Mouse (Mus musculus): ENCODE measurements around the gene Akt2.

DNA sequence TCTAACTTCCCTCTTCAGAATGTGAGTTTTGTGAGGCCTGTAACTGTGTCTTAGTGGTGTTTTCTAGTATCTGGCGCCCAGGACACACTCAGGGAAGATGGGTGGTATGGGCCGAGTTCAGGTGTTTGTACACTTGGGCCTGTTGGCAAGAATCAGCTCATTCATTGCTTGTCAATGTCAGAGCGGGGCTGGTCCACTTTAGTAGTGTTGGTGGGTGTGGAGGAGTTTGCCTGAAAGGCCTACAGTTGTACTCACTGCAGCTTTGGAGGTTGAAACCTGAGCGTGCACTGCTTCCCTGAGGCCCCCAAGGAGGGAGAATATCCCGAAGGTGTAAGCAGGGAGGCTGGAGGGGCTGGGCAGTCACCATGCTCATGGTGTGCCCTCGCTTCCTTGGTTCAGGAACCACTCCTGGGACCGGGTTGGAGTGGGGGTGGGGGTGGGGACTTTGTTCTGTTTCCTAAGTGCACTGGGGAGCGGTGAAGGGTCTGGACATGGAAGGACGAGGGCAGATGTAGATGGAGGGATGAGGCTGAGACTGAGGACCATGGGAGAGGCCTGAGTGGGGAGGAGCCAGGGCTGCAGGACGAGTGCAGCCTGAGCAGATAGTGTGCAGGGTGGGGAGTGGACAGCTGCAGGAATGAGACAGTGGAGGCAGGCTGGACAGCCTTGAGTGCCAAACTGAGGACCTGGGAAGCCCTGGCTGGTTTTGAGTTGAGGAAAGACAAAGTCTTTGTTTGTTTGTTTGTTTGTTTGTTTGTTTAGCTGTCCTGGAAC is 15.3 kb downstream of the Akt2 start:
- TF ChIP-seq EP300 (IDR thresholded peaks at IDR 0.05; ENCODE audit: insufficient read depth, low read depth, low read length) (no peak), CTCF (IDR thresholded peaks at IDR 0.05) (no peak), POLR2A (IDR thresholded peaks at IDR 0.05; ENCODE audit: insufficient read depth, low read depth, low read length) (no peak)

Measured in heart, adult 2 months (tissue).